Mouse (Mus musculus): Measurements from ENCODE around the gene Ldha. TPM values are rescaled to one million over a fixed set of nuclear protein-coding genes. Genes with fewer than 3 reads are reported as not detected.
"Not testable (repeated sequence)": the region's sequence is repeated elsewhere in the genome, so short reads cannot be mapped to it uniquely, and the experiment has no call there.

Gene Ldha
- total RNA-seq (2015; ENCODE audit: low replicate concordance): 72.9 and 85.4 TPM in 2 replicates
- 29.2 and 59.4 TPM in 2 replicates for total RNA-seq (2017; ENCODE audit: low replicate concordance)

DNA sequence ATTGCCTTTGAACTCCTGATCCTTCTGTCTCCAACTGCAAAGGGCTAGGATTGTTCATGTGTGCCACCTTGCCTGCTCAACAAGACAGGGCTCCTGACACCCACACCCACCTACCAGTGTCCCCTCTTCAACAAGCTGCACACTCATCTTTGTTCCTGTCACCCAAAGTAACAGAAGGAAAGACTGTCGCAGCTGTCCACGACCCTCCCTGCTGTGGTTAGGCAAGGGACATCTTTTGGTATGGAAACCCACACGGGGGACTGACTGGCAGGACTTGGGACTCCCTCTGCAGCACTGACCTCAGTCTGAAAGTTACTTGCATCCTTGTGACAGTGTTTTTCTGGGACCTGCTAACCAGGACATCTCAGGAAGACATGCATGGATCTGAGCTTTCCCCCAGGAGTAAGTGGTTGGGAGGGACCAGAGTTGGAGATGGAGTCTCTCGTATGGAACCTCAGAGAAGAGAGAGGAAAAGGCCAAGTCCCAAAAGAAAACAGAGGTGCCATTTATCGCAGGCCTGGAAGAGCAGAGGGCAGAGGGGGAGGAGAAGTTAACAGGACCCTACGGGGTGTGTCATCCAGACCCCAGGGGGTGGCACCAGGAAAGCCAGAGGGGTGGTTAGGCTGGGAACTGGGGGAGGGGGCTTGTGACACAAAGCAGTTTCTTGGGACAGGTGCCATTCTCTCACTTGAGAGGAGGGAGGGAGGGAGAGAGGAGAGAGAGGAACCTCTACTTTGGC lies at the start of gene Ldha:
Gene Ldha, plus strand, starts transcription at position 689 of the 739 bp plus-strand sequence.
- ATAC-seq (replicated peaks; ENCODE audit: low FRiP score, poor library complexity, severe bottlenecking): no peak

DNA sequence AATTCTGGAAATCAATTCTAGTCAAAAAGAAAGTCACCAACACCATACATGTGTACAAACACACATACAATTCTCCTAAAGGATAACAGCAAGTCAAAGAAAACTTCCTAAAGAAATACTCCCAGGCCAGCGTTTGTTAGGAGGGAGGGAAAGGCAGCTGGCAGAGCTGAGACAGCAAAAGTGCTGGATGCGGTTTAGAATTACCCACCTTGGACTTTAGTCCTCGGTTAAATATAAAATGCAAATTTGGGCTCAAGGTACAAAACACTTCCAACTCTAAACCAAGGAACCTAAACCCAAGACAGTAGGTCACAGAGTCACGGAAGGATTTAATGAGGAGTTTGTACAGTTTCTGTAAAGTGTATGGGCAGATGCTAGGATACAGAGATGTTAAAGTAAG lies 47.4 kb upstream of the Ldha start:
- ATAC-seq (replicated peaks; ENCODE audit: low FRiP score, poor library complexity, severe bottlenecking): no peak

DNA sequence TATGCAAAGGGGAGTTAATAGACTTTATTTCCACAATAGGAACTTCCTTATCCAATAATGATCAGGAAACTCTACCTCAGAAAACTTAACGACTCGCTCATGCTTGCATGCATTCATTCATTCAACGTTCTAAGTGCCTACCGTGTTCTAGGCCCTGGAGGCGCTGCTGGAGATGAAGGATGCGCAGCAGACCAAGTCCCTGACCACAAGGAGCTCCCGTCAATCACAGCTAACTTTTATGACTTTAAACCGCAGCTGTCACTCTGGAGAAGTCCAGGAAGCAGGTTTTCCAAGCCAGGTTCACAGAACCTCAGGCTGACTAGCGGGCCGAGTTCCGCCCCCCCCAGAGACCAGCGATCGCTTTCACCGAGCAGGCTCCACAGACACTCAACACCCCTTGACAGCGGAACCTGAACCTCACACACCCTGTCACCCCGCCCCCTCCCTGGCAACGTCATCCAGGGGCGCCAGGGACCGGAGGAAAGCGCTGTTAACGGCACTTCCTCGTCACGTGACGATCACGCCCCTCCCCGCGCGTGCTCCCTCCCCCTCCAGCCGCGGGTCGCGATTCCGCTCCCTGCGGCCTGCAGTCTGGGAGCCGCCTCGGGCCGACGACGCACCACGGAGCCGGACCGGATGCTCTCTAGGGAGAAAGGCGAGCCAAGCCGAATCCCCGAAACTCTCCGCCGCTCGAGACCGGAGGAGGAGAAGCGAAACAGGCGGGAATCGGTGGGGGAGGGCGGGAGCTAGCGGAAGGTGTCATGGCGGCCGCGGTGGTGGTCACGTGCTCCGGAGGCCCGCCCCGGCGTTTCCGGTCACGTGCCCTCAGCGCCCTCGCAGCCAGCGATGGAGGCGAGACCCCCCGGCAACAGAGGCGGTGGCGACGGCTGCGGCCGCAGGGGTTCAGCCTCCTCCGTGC lies 45.7 kb upstream of the Ldha start, which contains the start of the genes Hps5 and Gtf2h1:
Gene Hps5, minus strand, starts transcription at position 778 of the 919 bp plus-strand sequence.
Gene Gtf2h1, plus strand, starts transcription at position 817 of the 919 bp plus-strand sequence.
- ATAC-seq (replicated peaks; ENCODE audit: low FRiP score, poor library complexity, severe bottlenecking): peak; percentile 97

DNA sequence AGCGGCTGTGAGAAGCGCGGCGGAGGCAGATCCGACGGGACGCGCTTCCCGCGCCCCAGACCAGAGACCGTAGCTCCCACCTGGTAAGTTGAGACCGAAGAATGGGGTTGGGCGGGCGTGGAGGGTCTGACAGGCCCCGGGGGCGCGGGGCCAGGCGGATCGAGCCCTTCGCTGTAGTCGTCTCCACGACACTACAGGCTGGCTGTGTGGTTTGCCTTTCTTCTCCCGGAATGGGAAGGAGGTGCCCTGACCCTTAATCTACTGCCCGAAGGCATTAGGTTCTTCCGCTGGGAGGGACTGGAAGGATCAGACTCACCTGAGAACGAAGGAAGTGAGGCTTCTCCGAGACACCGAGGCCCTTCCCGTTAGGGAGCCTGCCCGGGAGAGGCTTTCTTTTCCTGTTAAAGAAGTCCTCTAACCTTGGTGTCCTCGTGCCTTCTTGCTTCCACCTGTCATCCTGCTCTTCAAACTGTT lies 45.0 kb upstream of the Ldha start:
- ATAC-seq (replicated peaks; ENCODE audit: low FRiP score, poor library complexity, severe bottlenecking): peak; percentile 29; the same call in 1 of the 2 replicates

DNA sequence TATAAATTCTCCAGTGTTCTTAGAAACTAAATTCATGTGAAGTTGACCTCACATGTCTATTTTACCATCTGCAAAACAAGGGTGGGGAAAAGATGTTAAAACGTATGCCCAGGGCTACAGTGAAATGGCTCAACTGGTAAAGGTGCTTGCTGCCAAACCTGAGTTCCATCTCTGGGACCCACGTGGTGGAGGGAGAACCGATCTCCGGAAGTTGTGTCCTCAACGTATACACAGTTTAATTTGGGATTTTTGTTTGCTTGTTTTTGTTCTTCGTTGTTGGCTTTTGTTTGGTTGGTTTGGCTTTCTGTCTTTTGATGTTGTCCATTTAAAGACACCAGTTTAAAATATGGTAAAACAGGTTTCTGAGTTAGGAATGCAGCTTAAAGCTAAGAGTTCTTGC lies 44.5 kb upstream of the Ldha start:
- ATAC-seq (replicated peaks; ENCODE audit: low FRiP score, poor library complexity, severe bottlenecking): no peak

DNA sequence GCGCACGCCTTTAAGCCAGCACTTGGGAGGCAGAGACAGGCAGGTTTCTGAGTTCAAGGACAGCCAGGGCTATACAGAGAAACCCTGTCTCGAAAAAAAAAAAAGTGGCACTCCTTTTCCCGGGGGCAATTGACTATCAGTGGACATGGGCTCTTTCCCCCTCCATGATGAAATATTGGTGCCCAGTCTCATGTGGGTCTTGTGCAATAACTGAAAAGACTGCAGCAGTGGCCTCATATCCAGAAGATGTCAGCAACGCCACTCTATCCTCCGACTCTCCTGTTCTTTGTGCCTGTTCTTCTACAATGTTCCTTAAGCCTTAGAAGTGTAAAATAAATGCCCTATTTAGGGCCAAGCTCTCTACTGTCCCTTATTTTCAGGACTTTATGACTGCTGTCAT lies 30.9 kb upstream of the Ldha start:
- no peak for ATAC-seq (replicated peaks; ENCODE audit: low FRiP score, poor library complexity, severe bottlenecking)

DNA sequence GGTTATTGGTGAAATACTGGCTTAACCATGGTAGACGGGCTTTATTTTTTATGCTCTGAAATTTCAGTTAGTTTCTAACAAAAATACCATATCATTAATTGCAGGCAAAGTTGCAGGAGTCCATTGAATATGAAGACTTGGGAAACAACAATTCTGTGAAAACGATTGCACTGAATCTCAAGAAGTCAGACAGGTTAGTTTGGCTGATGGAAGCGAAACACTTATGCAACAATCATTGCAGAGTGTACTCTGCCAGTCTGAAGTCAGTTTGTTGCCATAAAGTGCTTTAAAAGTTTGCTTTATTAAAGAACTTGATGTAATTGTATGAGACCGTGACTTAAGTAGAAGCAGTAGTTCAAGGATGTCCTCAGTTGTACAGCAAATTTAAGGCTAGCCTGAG lies 27.3 kb upstream of the Ldha start:
- ATAC-seq (replicated peaks; ENCODE audit: low FRiP score, poor library complexity, severe bottlenecking): no peak

DNA sequence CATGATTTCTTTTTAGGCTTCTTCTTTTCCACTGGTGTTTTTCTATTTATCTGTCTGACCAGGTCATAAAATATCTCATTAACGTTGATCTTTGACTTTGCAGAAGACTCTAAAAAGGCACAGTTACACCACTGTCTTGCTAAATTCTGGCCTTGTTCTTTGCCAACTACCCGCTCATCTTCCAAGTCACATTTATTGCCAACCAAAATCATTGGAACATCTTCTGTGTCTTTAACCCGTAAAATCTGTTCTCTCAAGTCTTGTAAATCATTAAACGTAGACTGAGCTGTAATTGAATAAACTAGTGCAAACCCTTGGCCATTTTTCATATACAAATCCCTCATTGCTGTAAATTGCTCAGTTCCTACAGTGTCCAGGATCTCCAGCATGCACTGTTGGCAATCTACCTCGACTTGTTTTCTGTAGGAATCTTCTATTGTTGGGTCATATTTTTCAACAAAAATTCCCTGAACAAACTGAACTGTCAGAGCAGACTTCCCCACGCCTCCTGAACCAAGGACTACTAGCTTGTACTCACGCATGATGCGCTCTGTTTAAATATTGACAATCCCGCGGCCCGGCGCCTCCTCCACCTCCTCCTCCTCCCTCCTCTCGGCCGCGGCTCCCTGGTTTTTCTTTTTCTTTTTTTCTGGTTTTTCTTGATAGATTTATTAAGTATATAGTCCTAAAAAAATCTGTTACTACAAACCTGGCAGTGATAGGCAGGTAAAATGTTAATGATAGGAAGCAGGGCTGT lies 20.2 kb upstream of the Ldha start:
- ATAC-seq (replicated peaks; ENCODE audit: low FRiP score, poor library complexity, severe bottlenecking): not testable (repeated sequence)

DNA sequence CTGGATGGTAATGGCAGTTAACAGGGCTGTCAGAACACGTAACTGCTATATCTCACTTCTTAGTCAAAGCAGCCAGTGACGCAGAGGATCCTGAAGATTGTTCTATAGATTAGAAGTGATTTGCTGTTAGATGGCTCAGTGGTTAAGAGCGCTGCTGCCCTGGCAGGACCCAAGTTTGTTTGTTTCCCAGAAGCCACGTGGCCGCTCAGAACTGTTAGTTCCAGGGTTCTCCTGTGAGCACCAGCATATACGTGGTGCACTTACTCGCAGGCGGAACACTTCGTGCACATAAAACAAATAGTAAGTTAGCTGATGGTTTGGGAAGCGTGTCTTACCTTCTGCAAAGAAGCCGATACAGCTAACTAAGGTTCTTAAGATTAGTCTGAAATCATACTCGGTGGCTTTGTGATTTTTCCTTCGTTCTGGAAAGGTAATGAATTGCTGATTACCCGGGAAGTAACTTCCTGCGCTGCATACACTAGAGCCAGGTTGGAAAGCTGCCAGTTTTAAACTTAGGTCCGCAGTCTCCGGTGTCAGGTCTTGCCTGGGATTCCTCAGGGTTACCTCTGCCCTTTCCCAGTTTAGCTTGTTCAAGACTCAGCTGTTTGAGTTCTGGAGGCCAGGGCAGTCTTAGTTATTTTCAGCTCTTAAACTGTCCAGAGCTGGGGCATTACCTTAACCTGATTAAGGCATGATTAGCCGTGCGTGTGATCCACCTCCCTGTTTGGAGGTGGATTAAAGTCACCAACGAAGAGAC lies 14.1 kb upstream of the Ldha start:
- no peak for ATAC-seq (replicated peaks; ENCODE audit: low FRiP score, poor library complexity, severe bottlenecking)

DNA sequence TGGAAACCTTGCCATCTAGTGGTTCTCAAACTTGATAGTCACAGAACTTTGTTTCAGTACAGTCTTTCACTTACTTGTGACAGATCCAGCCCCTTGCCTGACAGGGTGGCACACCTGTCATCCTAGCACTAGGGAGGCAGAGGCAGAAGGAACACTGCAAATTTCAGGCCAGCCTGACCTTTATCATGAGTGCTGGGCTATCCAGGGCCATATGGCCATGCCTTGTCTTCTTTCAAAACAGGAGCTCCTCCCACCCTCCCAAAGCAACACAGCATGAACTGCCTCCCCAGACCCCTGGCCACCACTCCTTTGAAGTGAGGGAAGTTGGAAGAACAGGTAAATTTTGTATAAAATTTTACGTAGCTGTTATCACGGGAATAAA lies 13.5 kb upstream of the Ldha start:
- ATAC-seq (replicated peaks; ENCODE audit: low FRiP score, poor library complexity, severe bottlenecking): no peak

DNA sequence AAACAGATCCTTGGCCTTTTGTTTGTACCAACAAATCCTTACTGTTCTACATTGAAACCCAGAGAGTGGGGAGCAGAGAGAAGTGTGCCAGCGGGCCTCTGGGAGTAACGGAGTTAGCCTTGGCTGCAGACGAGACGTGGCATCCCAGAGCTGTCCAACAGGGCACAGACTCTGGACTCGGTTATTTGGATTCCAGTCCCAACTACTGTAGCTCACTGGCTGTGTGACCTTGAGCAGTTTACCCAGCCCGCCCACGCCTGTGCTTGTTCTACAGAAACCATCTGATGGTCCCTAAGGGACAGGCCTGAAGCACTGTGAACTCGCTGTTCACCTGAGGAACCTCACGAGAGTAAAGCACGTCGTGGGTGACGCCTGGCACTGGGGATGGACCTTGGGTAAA lies 11.4 kb upstream of the Ldha start:
- ATAC-seq (replicated peaks; ENCODE audit: low FRiP score, poor library complexity, severe bottlenecking): no peak

DNA sequence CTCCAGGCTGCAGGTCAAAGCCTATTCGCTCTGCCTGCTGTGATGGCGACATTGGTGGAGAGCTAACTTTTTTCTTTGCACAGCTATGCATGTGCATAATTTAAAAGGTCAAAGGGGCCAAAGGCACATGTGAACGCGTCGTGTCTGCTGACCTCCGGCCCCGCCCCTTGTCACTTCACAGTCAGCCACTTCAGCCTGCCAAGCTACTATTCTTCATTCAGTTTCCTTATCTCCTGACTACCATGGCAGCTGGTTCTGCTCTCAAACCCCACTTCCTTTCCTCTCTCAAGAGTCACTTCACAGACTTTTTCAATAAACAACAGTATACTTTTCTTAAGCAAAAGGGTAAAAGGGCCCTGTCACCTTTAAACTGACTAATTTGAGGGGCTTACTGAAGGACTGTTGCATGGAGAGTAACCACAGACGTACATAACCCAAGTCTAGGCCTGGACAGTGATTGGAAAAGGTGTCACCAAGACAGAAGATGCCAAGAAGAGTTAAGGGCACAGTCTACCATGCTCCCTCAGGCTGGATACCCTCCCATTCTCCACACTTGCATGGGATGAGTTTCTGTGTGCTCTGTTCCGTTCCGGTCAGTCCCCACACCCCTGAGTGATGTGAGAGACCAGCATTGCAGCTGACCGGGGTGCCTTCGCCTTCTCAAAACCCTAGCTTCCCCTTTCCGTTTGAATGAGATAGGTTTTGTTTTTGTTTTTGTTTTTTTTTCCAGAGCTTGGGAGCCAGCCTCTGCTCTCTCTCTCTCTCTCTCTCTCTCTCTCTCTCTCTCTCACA lies 10.3 kb upstream of the Ldha start:
- ATAC-seq (replicated peaks; ENCODE audit: low FRiP score, poor library complexity, severe bottlenecking): no peak

DNA sequence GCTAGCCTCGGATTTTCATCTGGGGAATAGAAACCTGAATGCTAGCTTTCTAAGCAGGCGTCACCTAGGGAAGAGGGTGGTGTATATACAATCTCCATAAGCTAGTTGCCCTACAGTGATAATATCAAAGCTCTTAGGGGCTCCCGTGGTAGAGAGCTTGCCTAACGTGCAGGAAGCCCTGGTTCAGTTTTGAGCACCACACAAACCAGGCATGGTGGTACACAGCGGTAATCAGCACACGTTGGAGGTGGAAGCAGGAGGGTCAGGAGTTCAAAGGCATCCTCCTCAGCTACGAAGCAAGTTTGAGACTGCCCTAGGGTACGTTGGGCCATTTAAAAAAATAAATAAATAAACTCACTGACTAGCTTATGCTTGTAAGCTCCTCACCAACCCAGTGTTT lies 9.6 kb upstream of the Ldha start:
- no peak for ATAC-seq (replicated peaks; ENCODE audit: low FRiP score, poor library complexity, severe bottlenecking)

DNA sequence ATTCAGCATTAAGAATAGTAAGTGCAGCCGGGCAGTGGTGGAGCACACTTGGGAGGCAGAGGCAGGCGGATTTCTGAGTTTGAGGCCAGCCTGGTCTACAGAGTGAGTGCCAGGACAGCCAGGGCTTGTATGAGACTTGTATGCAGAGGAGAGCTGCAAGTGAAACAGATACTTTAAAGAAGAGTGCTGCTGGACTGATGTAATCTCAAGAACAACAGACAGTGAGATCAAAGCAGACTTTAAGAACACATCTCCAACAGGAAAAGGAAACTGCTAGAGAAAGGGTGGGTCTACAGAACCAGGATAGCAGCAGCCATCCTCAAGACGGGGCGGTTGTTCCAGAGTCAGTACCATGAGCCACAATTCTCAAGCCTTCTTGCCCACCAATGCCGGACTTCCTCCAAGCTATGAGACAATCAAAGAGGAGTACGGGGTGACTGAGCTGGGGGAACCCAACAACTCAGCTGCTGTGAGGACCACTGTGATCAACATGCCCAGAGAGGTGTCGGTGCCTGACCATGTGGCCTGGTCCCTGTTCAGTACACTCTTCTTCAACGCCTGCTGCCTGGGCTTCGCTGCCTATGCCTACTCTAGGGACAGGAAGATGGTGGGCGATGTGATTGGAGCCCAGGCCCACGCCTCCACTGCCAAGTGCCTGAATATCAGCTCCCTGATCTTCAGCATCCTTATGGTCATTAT lies 9.0 kb upstream of the Ldha start:
- ATAC-seq (replicated peaks; ENCODE audit: low FRiP score, poor library complexity, severe bottlenecking): not testable (repeated sequence)

DNA sequence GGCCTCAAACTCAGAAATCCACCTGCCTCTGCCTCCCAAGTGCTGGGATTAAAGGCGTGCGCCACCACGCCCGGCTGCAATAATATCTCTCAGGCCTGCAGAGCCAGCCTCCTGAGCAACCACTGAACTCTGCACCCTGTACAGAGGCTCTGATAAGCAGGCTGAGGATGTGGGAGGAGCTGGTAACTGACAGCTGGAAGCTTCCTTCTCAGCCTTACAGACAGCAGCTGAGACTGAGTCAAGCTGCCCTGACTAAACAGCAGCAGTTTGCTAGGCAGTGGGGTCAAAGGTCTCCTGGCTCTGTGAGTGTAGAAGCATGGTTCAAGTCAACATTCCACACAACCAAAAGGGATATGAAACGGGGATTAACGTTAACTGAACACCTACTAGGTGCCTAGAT lies 8.0 kb upstream of the Ldha start:
- ATAC-seq (replicated peaks; ENCODE audit: low FRiP score, poor library complexity, severe bottlenecking): peak; percentile 62; the same call in 1 of the 2 replicates

DNA sequence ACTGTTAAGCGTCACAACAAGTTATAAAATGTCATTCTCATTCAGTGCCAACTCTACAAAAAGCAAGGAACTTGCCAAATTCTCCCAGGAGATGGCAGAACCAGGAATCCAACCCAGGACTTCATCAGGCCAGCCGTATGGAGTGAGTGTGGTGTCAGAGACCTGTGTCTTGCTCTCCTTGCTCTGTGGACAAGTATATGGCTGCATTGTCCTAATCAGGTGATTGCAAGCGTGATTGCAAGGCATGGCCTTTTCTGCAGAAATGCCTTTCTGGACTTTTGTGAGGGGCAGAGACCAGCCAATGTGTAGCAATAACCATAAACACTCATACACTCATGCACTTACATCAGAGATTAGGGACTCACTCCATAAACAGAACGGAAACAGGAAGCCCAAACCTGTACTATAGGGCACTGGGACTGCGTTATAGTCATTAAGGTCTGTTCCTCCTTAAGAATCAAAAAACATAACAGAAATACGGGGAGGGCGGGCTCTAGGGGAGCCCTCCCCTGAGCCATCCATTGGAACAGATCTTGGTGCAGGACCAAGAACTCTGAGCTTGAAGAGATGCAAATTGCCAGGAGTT lies 7.5 kb upstream of the Ldha start:
- no peak for ATAC-seq (replicated peaks; ENCODE audit: low FRiP score, poor library complexity, severe bottlenecking)

DNA sequence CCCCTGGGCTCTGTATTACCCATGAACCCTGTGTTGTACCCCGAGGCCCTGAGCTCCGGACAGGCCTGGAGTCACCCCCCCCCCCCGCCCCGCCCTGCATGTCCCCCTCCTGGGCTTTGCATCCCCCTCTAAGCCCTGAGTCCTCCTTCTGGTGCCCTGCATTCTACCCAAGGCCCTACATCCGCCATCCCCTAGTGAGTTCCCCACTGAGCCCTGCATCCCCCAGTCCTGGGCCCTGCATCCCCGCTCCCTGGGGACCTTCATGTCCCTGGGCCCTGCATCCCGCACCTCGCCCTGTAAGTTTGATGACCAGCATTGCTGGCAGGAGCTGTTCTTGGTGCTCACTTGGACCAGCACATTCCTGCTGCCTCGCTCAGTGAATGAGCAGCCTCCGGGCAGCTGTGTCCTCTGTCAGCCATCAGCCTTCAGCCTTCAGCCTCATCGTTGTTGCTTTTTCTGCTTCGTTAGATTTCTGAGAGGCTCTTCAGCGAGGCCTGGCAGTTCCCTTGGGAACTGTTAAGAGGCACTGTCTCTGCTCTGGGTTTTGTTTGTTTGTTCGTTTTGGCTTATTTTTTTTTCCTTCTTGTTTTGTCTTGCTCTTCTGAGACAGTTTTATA lies 6.2 kb upstream of the Ldha start:
- no peak for ATAC-seq (replicated peaks; ENCODE audit: low FRiP score, poor library complexity, severe bottlenecking)
